Mouse (Mus musculus): ENCODE results near the gene Pou3f4. TPM values are rescaled to one million over a fixed set of nuclear protein-coding genes. Genes with fewer than 3 reads are reported as not detected.

Pou3f4 gene
- polyA plus RNA-seq, 1 experiment, result not detected

GRCm38 (mm10) chrX:110813401-110813800 is 679 bp upstream of the Pou3f4 start:
- Histone ChIP-seq H3K4me3 (ENCODE audit: insufficient read depth, low read depth, low read length) (no peak overlapping the region), H3K36me3 (ENCODE audit: control insufficient read depth, insufficient read depth, low read length) (no peaks in the 10 kb centered on the region), H3K27me3 (replicated peaks; ENCODE audit: control insufficient read depth, insufficient read depth, low read length) (no peaks in the 10 kb centered on the region), H3K27ac (ENCODE audit: insufficient read depth, low read depth, low read length) (no peak overlapping the region), H3K4me1 (ENCODE audit: control insufficient read depth, insufficient read depth, low read length) (no peaks in the 10 kb centered on the region)
- no peak for TF ChIP-seq POLR2A (IDR thresholded peaks at IDR 0.05; ENCODE audit: low read depth, low read length)
- TF ChIP-seq CTCF (conservative IDR thresholded peaks at IDR 0.05; ENCODE audit: insufficient read depth, insufficient read length, low read depth, low read length), result no peak
- DNase-seq, result no peak
- WGBS, result 3% methylated on average over 5 of the region's 5 CpGs

DNA sequence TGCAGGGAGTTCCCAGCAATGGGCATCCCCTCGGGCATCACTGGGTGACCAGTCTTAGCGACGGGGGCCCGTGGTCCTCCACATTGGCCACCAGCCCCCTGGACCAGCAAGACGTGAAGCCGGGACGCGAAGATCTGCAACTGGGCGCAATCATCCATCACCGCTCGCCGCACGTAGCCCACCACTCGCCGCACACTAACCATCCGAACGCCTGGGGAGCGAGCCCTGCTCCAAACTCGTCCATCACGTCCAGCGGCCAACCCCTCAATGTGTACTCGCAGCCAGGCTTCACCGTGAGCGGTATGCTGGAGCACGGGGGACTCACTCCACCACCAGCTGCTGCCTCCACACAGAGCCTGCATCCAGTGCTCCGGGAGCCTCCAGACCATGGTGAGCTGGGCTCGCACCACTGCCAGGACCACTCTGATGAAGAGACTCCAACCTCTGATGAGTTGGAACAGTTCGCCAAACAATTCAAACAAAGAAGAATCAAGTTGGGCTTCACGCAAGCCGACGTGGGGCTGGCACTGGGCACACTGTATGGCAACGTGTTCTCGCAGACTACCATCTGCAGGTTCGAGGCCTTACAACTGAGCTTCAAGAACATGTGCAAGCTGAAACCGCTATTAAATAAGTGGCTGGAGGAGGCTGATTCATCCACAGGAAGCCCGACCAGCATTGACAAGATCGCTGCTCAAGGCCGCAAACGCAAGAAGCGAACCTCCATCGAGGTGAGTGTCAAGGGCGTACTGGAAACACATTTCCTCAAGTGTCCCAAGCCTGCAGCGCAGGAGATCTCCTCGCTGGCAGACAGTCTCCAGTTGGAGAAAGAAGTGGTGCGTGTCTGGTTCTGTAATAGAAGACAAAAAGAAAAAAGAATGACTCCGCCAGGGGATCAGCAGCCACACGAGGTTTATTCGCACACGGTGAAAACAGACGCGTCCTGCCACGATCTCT is 790 bp downstream of the Pou3f4 start:
- no peaks in the 10 kb centered on the region for H3K4me1 ChIP-seq (ENCODE audit: control insufficient read depth, insufficient read depth, low read length)
- no peaks in the 10 kb centered on the region for H3K27me3 ChIP-seq (replicated peaks; ENCODE audit: control insufficient read depth, insufficient read depth, low read length)
- WGBS, result 2% methylated on average over 52 of the region's 52 CpGs
- TF ChIP-seq POLR2A (IDR thresholded peaks at IDR 0.05; ENCODE audit: low read depth, low read length) (no peak), CTCF (conservative IDR thresholded peaks at IDR 0.05; ENCODE audit: insufficient read depth, insufficient read length, low read depth, low read length) (no peak)
- peak overlapping the region; percentile 19; the same call in 1 of the 2 replicates for H3K4me3 ChIP-seq (ENCODE audit: insufficient read depth, low read depth, low read length)
- H3K36me3 ChIP-seq (ENCODE audit: control insufficient read depth, insufficient read depth, low read length), result no peaks in the 10 kb centered on the region
- no peak for DNase-seq
- H3K27ac ChIP-seq (ENCODE audit: insufficient read depth, low read depth, low read length), result no peak overlapping the region

- Histone ChIP-seq H3K4me1 (ENCODE audit: control insufficient read depth, insufficient read depth, low read length) (no peaks in the 10 kb centered on the region), H3K27me3 (replicated peaks; ENCODE audit: control insufficient read depth, insufficient read depth, low read length) (no peaks in the 10 kb centered on the region), H3K36me3 (ENCODE audit: control insufficient read depth, insufficient read depth, low read length) (no peaks in the 10 kb centered on the region), H3K27ac (ENCODE audit: insufficient read depth, low read depth, low read length) (no peak overlapping the region), H3K4me3 (ENCODE audit: insufficient read depth, low read depth, low read length) (no peak overlapping the region)
- WGBS, result 7% methylated on average over 6 of the region's 18 CpGs
- no peak for DNase-seq
- TF ChIP-seq CTCF (conservative IDR thresholded peaks at IDR 0.05; ENCODE audit: insufficient read depth, insufficient read length, low read depth, low read length) (no peak), POLR2A (IDR thresholded peaks at IDR 0.05; ENCODE audit: low read depth, low read length) (no peak)
Observed at GRCm38 (mm10) chrX:110815549-110815930, 1.5 kb downstream of the Pou3f4 start.

DNA sequence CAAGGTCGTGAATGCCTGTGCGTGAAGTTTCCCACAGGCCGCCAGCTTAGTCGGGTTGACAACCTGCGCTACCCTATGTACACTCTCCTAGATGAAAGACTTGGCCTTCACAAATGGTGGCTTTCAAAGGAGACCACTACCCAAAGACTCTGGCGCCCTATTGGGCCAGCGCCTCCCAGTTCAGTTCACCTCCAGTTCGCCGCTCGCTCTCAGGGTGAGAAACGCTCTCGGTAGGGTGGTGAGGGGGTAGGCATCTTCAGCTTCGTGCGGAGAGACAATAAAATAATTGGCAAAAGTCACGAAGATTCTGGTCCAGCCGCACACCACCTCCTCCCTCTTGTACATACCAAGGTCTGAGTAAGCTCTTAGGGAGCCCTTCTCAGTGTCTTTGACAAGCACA is 2.5 kb downstream of the Pou3f4 start:
- no peak overlapping the region for H3K27ac ChIP-seq (ENCODE audit: insufficient read depth, low read depth, low read length)
- no peaks in the 10 kb centered on the region for H3K4me1 ChIP-seq (ENCODE audit: control insufficient read depth, insufficient read depth, low read length)
- TF ChIP-seq POLR2A (IDR thresholded peaks at IDR 0.05; ENCODE audit: low read depth, low read length), result no peak
- TF ChIP-seq CTCF (conservative IDR thresholded peaks at IDR 0.05; ENCODE audit: insufficient read depth, insufficient read length, low read depth, low read length), result no peak
- H3K4me3 ChIP-seq (ENCODE audit: insufficient read depth, low read depth, low read length), result no peak overlapping the region
- no peaks in the 10 kb centered on the region for H3K27me3 ChIP-seq (replicated peaks; ENCODE audit: control insufficient read depth, insufficient read depth, low read length)
- no peaks in the 10 kb centered on the region for H3K36me3 ChIP-seq (ENCODE audit: control insufficient read depth, insufficient read depth, low read length)
- 4% methylated on average over 16 of the region's 16 CpGs for WGBS
- no peak for DNase-seq

DNA sequence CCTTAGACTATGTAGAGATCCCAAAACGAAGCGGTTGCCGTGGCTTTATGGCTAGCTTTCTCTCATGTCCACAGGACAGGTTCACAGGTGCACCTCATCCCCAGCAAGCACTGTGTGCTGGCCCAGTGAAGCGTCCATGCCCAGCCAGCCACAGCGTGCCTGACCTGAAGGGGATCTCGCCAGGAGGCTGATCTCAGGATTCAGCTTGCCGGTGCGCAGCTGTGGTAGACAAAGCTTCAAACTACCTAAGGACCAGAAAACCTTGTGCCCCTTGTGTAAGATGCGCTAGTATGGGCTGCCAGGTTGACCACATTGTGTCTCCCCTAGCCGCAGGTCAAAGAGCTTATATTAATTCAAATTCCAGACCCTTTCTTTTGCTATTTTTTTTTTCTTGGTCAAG is 3.1 kb downstream of the Pou3f4 start:
- no peaks in the 10 kb centered on the region for H3K4me1 ChIP-seq (ENCODE audit: control insufficient read depth, insufficient read depth, low read length)
- no peaks in the 10 kb centered on the region for H3K27me3 ChIP-seq (replicated peaks; ENCODE audit: control insufficient read depth, insufficient read depth, low read length)
- DNase-seq, result no peak
- no peak for TF ChIP-seq POLR2A (IDR thresholded peaks at IDR 0.05; ENCODE audit: low read depth, low read length)
- TF ChIP-seq CTCF (conservative IDR thresholded peaks at IDR 0.05; ENCODE audit: insufficient read depth, insufficient read length, low read depth, low read length), result no peak
- no peak overlapping the region for H3K4me3 ChIP-seq (ENCODE audit: insufficient read depth, low read depth, low read length)
- no peaks in the 10 kb centered on the region for H3K36me3 ChIP-seq (ENCODE audit: control insufficient read depth, insufficient read depth, low read length)
- 1% methylated on average over 10 of the region's 10 CpGs for WGBS
- no peak overlapping the region for H3K27ac ChIP-seq (ENCODE audit: insufficient read depth, low read depth, low read length)

- H3K4me1 ChIP-seq (ENCODE audit: control insufficient read depth, insufficient read depth, low read length), result no peaks in the 10 kb centered on the region
- no peak for DNase-seq
- WGBS, result 45% methylated on average over 2 of the region's 2 CpGs
- H3K27me3 ChIP-seq (replicated peaks; ENCODE audit: control insufficient read depth, insufficient read depth, low read length), result no peaks in the 10 kb centered on the region
- no peak for TF ChIP-seq CTCF (conservative IDR thresholded peaks at IDR 0.05; ENCODE audit: insufficient read depth, insufficient read length, low read depth, low read length)
- TF ChIP-seq POLR2A (IDR thresholded peaks at IDR 0.05; ENCODE audit: low read depth, low read length), result no peak
- H3K27ac ChIP-seq (ENCODE audit: insufficient read depth, low read depth, low read length), result no peak overlapping the region
- H3K4me3 ChIP-seq (ENCODE audit: insufficient read depth, low read depth, low read length), result no peak overlapping the region
- no peaks in the 10 kb centered on the region for H3K36me3 ChIP-seq (ENCODE audit: control insufficient read depth, insufficient read depth, low read length)
Observed at GRCm38 (mm10) chrX:110837450-110837849, 23.4 kb downstream of the Pou3f4 start.

GRCm38 (mm10) chrX:110851300-110851699 is 37.2 kb downstream of the Pou3f4 start:
- TF ChIP-seq CTCF (conservative IDR thresholded peaks at IDR 0.05; ENCODE audit: insufficient read depth, insufficient read length, low read depth, low read length) (no peak), POLR2A (IDR thresholded peaks at IDR 0.05; ENCODE audit: low read depth, low read length) (no peak)
- Histone ChIP-seq H3K27me3 (replicated peaks; ENCODE audit: control insufficient read depth, insufficient read depth, low read length) (no peaks in the 10 kb centered on the region), H3K27ac (ENCODE audit: insufficient read depth, low read depth, low read length) (no peak overlapping the region), H3K4me3 (ENCODE audit: insufficient read depth, low read depth, low read length) (no peak overlapping the region), H3K36me3 (ENCODE audit: control insufficient read depth, insufficient read depth, low read length) (no peaks in the 10 kb centered on the region), H3K4me1 (ENCODE audit: control insufficient read depth, insufficient read depth, low read length) (no peaks in the 10 kb centered on the region)
- 80% methylated on average over 2 of the region's 2 CpGs for WGBS
- DNase-seq, result no peak
